Mouse (Mus musculus): ENCODE results near the gene Nedd9. TPM values are rescaled to one million over a fixed set of nuclear protein-coding genes. Genes with fewer than 3 reads are reported as not detected.
A peak's percentile ranks its signal among the peaks of the same experiment; 100 is the strongest.

Gene Nedd9
- total and polyA plus RNA-seq, 3 experiments = 41.3 to 48.7 (median 42.5) TPM

GRCm38 (mm10) chr13:41350589-41350988 lies 136.6 kb downstream of the Nedd9 start:
- Histone ChIP-seq H3K27ac (ENCODE audit: insufficient read depth, low read depth) (no peak overlapping the region), H3K27me3 (replicated peaks) (no peaks in the 10 kb centered on the region), H3K4me3 (replicated peaks in 1 of 3; ENCODE audit: low read depth in 2 of 3, low read length in 2 of 3, poor library complexity in 1 of 3) (no peak overlapping the region), H3K36me3 (replicated peaks in 1 of 2; ENCODE audit: control insufficient read depth in 1 of 2, insufficient read depth in 1 of 2, low read length in 1 of 2) (peaks cover 2 to 51% of the 10 kb centered on the region in 2 experiments), H3K79me2 (replicated peaks; ENCODE audit: control insufficient read depth, extremely low read depth, insufficient read depth, poor library complexity, severe bottlenecking) (peaks cover 13% of the 10 kb centered on the region), H3K9me3 (replicated peaks; ENCODE audit: low read length) (no peaks in the 10 kb centered on the region), H3K9ac (ENCODE audit: insufficient read depth, low read depth) (no peak overlapping the region), H3K4me1 (ENCODE audit: control insufficient read depth in 1 of 2, insufficient read depth in 2 of 2) (peaks cover 1 to 59% of the 10 kb centered on the region in 2 experiments; a peak in 3 of 4 replicates), H3K4me2 (ENCODE audit: insufficient read depth, low read depth, poor library complexity, severe bottlenecking) (no peak overlapping the region)
- dilution Hi-C loops (cut with MboI; ENCODE audit: extremely low pct_ligation_motif_present, extremely low pct_unique_long_range_greater_than_20kb, low sequenced_read_pairs) (no loop called here), in situ Hi-C loops (cut with MboI; ENCODE audit: low pct_ligation_motif_present, low pct_unique_long_range_greater_than_20kb, low sequenced_read_pairs) (no loop called here)
- TF ChIP-seq ZMIZ1 (IDR thresholded peaks at IDR 0.05; ENCODE audit: low read depth, low read length) = no peak
- no peak for TF ChIP-seq ZKSCAN1 (IDR thresholded peaks at IDR 0.05; ENCODE audit: borderline replicate concordance, low read depth, low read length)
- DNase-seq (ENCODE audit: extremely low read depth) = no peak

DNA sequence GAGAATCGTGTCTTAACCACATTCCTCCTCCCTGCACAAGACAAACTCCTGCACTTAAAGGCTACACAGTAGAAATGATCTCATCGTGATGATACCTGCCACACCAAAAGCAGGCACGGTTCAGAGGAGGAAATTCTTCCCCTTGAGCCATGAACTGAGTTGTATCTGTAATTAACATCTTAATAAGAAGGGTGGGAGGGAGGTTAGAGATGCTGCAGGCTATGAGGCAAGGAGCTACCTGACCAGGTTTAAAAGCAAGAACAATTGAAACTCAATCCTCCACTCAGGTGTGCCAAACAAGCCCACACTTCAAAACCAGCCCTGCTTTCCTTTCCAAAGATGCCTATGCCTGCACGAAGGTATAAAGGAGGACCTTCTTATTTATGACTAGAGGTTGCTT lies 137.4 kb downstream of the Nedd9 start:
- DNase-seq (ENCODE audit: extremely low read depth) = no peak
- H3K9ac ChIP-seq (ENCODE audit: insufficient read depth, low read depth) = no peak overlapping the region
- peaks cover 11% of the 10 kb centered on the region for H3K79me2 ChIP-seq (replicated peaks; ENCODE audit: control insufficient read depth, extremely low read depth, insufficient read depth, poor library complexity, severe bottlenecking)
- no peaks in the 10 kb centered on the region for H3K9me3 ChIP-seq (replicated peaks; ENCODE audit: low read length)
- H3K4me2 ChIP-seq (ENCODE audit: insufficient read depth, low read depth, poor library complexity, severe bottlenecking) = no peak overlapping the region
- in situ Hi-C loops (cut with MboI; ENCODE audit: low pct_ligation_motif_present, low pct_unique_long_range_greater_than_20kb, low sequenced_read_pairs) (no loop called here), dilution Hi-C loops (cut with MboI; ENCODE audit: extremely low pct_ligation_motif_present, extremely low pct_unique_long_range_greater_than_20kb, low sequenced_read_pairs) (no loop called here)
- H3K36me3 ChIP-seq (replicated peaks in 1 of 2; ENCODE audit: control insufficient read depth in 1 of 2, insufficient read depth in 1 of 2, low read length in 1 of 2) = peaks cover 2 to 55% of the 10 kb centered on the region in 2 experiments
- H3K4me1 ChIP-seq (ENCODE audit: control insufficient read depth in 1 of 2, insufficient read depth in 2 of 2) = peaks cover 0 to 60% of the 10 kb centered on the region in 2 experiments; a peak in 2 of 4 replicates
- H3K4me3 ChIP-seq (replicated peaks in 1 of 3; ENCODE audit: low read depth in 2 of 3, low read length in 2 of 3, poor library complexity in 1 of 3) = no peak overlapping the region
- no peak for TF ChIP-seq ZC3H11A (IDR thresholded peaks at IDR 0.05; ENCODE audit: low read depth, low read length)
- TF ChIP-seq MAFK (IDR thresholded peaks at IDR 0.05; ENCODE audit: insufficient replicate concordance, low read length) = no peak
- no peak for TF ChIP-seq RCOR1 (conservative IDR thresholded peaks at IDR 0.05; ENCODE audit: low read depth, low read length)
- TF ChIP-seq POLR2AphosphoS2 (IDR thresholded peaks at IDR 0.05; ENCODE audit: low read depth, low read length) = no peak
- TF ChIP-seq ELF1 (IDR thresholded peaks at IDR 0.05; ENCODE audit: low read depth, low read length) = no peak
- no peaks in the 10 kb centered on the region for H3K27me3 ChIP-seq (replicated peaks)
- no peak overlapping the region for H3K27ac ChIP-seq (ENCODE audit: insufficient read depth, low read depth)

DNA sequence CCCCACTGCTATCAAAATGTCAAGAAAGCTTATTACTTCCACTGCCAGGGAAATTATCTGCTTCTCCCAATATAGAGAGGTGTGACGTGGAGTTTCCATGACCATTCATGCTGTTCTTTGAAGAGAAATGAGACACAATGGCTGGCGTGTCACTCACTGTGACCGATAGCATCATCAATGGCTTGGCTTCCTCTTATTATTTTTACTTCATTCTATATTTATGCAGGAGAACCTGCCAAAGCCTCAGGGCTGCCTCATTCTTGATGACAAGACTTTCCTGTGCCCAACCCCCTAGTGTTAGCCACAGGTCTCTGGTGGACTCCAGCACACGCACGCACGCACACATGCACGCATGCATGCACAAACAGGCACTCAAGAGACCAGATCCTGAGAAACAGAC lies 141.4 kb downstream of the Nedd9 start:
- no peaks in the 10 kb centered on the region for H3K9me3 ChIP-seq (replicated peaks; ENCODE audit: low read length)
- DNase-seq (ENCODE audit: extremely low read depth) = peak; percentile 74
- H3K4me2 ChIP-seq (ENCODE audit: insufficient read depth, low read depth, poor library complexity, severe bottlenecking) = no peak overlapping the region
- no peak for TF ChIP-seq CTCF (conservative IDR thresholded peaks at IDR 0.05 in 1 of 2, IDR thresholded peaks at IDR 0.05 in 1 of 2; ENCODE audit: low read depth in 2 of 2, low read length in 2 of 2)
- TF ChIP-seq TBP (conservative IDR thresholded peaks at IDR 0.05; ENCODE audit: low read depth, low read length) = no peak
- TF ChIP-seq JUN (IDR thresholded peaks at IDR 0.05; ENCODE audit: insufficient read depth, low read depth, low read length) = no peak
- TF ChIP-seq SMC3 (IDR thresholded peaks at IDR 0.05; ENCODE audit: low read depth, low read length) = no peak
- no peak for TF ChIP-seq GABPA (IDR thresholded peaks at IDR 0.05; ENCODE audit: insufficient replicate concordance, low read depth, low read length)
- TF ChIP-seq MEF2A (IDR thresholded peaks at IDR 0.05; ENCODE audit: borderline replicate concordance, low read depth, low read length) = peak; percentile 40; the same call in 1 of the 2 replicates
- peak; percentile 85 for TF ChIP-seq BHLHE40 (IDR thresholded peaks at IDR 0.05; ENCODE audit: low read depth, low read length)
- no peak for TF ChIP-seq HCFC1 (IDR thresholded peaks at IDR 0.05; ENCODE audit: low read depth, low read length)
- no peak for TF ChIP-seq POLR2AphosphoS2 (IDR thresholded peaks at IDR 0.05; ENCODE audit: low read depth, low read length)
- TF ChIP-seq SIN3A (IDR thresholded peaks at IDR 0.05; ENCODE audit: low read length) = no peak
- no peak for TF ChIP-seq NRF1 (IDR thresholded peaks at IDR 0.05; ENCODE audit: low read depth, low read length)
- TF ChIP-seq ETS1 (conservative IDR thresholded peaks at IDR 0.05; ENCODE audit: low read depth, low read length) = peak; percentile 81
- no peak for TF ChIP-seq ZMIZ1 (IDR thresholded peaks at IDR 0.05; ENCODE audit: low read depth, low read length)
- TF ChIP-seq JUND (conservative IDR thresholded peaks at IDR 0.05; ENCODE audit: low read depth, low read length) = peak; percentile 61; the same call in 1 of the 2 replicates
- no peak for TF ChIP-seq ZC3H11A (IDR thresholded peaks at IDR 0.05; ENCODE audit: low read depth, low read length)
- in situ Hi-C loops (cut with MboI; ENCODE audit: low pct_ligation_motif_present, low pct_unique_long_range_greater_than_20kb, low sequenced_read_pairs) = no loop called here
- no peaks in the 10 kb centered on the region for H3K27me3 ChIP-seq (replicated peaks)
- H3K4me3 ChIP-seq (replicated peaks in 1 of 3; ENCODE audit: low read depth in 2 of 3, low read length in 2 of 3, poor library complexity in 1 of 3) = no peak overlapping the region
- no peak overlapping the region for H3K27ac ChIP-seq (ENCODE audit: insufficient read depth, low read depth)
- peaks cover 0 to 66% of the 10 kb centered on the region in 2 experiments; a peak in 3 of 4 replicates for H3K4me1 ChIP-seq (ENCODE audit: control insufficient read depth in 1 of 2, insufficient read depth in 2 of 2)
- H3K79me2 ChIP-seq (replicated peaks; ENCODE audit: control insufficient read depth, extremely low read depth, insufficient read depth, poor library complexity, severe bottlenecking) = peaks cover 8% of the 10 kb centered on the region
- H3K9ac ChIP-seq (ENCODE audit: insufficient read depth, low read depth) = no peak overlapping the region
- peaks cover 0 to 57% of the 10 kb centered on the region in 2 experiments for H3K36me3 ChIP-seq (replicated peaks in 1 of 2; ENCODE audit: control insufficient read depth in 1 of 2, insufficient read depth in 1 of 2, low read length in 1 of 2)
- dilution Hi-C loops (cut with MboI; ENCODE audit: extremely low pct_ligation_motif_present, extremely low pct_unique_long_range_greater_than_20kb, low sequenced_read_pairs) = no loop called here
